Mouse (Mus musculus) heart, embryonic 16.5 days (tissue): ENCODE data around the gene Mcm9. TPM values are rescaled to one million over a fixed set of nuclear protein-coding genes. Genes with fewer than 3 reads are reported as not detected.
A peak's percentile ranks its signal among the peaks of the same experiment; 100 is the strongest.

Experiments
- ATAC-seq: fragments of 200-750 bp; cut with Nextera tagmentation; replicated peaks from 2 replicates; pipeline ENCODE4 v1.8.0; 2017; ENCODE audit warnings: moderate number of reproducible peaks; ENCODE audit not compliant: insufficient read depth, low FRiP score; ENCODE audit errors: extremely low read depth
- H3K27ac ChIP-seq: fragments of 300-500 bp; sonication (generic); 2 replicates; pipeline ENCODE4 v1.5.1; 2014; ENCODE audit warnings: mild to moderate bottlenecking, low read length, control low read depth, moderate library complexity
- H3K27me3 ChIP-seq: fragments of 300-500 bp; sonication (generic); 2 replicates; pipeline ENCODE4 v1.6.1; 2014; ENCODE audit warnings: low read length, mixed read lengths; ENCODE audit not compliant: control insufficient read depth, insufficient read depth
- H3K36me3 ChIP-seq: fragments of 300-500 bp; sonication (generic); 2 replicates; pipeline ENCODE4 v1.6.1; 2014; ENCODE audit not compliant: control insufficient read depth, insufficient read depth
- H3K4me1 ChIP-seq: fragments of 300-500 bp; sonication (generic); 2 replicates; pipeline ENCODE4 v1.6.1; 2014; ENCODE audit warnings: low read length, mixed read lengths; ENCODE audit not compliant: control insufficient read depth, insufficient read depth
- H3K4me2 ChIP-seq: fragments of 300-500 bp; sonication (generic); 2 replicates; pipeline ENCODE4 v1.6.1; 2014; ENCODE audit warnings: low read depth, mild to moderate bottlenecking, control low read depth, low read length
- H3K4me3 ChIP-seq: fragments of 300-500 bp; sonication (generic); 2 replicates; pipeline ENCODE4 v1.5.1; 2014; ENCODE audit warnings: mild to moderate bottlenecking, control low read depth, low read length
- H3K9ac ChIP-seq: fragments of 300-500 bp; sonication (generic); 2 replicates; pipeline ENCODE4 v1.6.1; 2014; ENCODE audit warnings: low read length, control low read depth
- H3K9me3 ChIP-seq: fragments of 300-500 bp; sonication (generic); replicated peaks from 2 replicates; pipeline ENCODE4 v1.6.1; 2016; ENCODE audit warnings: low read length; ENCODE audit not compliant: control insufficient read depth
- WGBS: fragments of 180-500 bp; shearing (Covaris S2); extraction: QIAGEN DNeasy Blood & Tissue Kit; methylation state at CpG from one replicate; pipeline ENCODE4 v1.1.7; 2014; 5-methylcytosine and 5-hydroxymethylcytosine counted together
- polyA plus RNA-seq: library from polyadenylated mRNA; unstranded; fragments of >200 nt; fragmentation: Nextera tagmentation; extraction: Ambion mirVana; gene quantifications from 2 replicates; pipeline ENCODE4 v1.2.1, GENCODE M21; 2015

Mcm9 gene
- polyA plus RNA-seq, 1 experiment from 2014 or later, result 8.7 TPM

- no peak for ATAC-seq
Measured at GRCm38 (mm10) chr10:53615850-53616616, 14.2 kb downstream of the Mcm9 start.

GRCm38 (mm10) chr10:53613955-53614354, 16.3 kb downstream of the Mcm9 start:
- ATAC-seq, result no peak
- WGBS, result 56% methylated on average over 1 of the region's 1 CpGs
- H3K4me2 ChIP-seq, result no peak overlapping the region
- peaks cover 31% of the 10 kb centered on the region for H3K36me3 ChIP-seq
- no peak overlapping the region for H3K4me3 ChIP-seq
- no peaks in the 10 kb centered on the region for H3K27me3 ChIP-seq
- no peaks in the 10 kb centered on the region for H3K9me3 ChIP-seq
- no peak overlapping the region for H3K9ac ChIP-seq
- no peaks in the 10 kb centered on the region for H3K4me1 ChIP-seq
- no peak overlapping the region for H3K27ac ChIP-seq

More at GRCm38 (mm10) chr10:53615850-53616616, 14.2 kb downstream of the Mcm9 start:
- H3K4me2 ChIP-seq, result no peak overlapping the region
- no peaks in the 10 kb centered on the region for H3K9me3 ChIP-seq
- H3K4me1 ChIP-seq, result no peaks in the 10 kb centered on the region
- no peaks in the 10 kb centered on the region for H3K27me3 ChIP-seq
- 61% methylated on average over 8 of the region's 8 CpGs for WGBS
- H3K9ac ChIP-seq, result no peak overlapping the region
- H3K27ac ChIP-seq, result no peak overlapping the region
- H3K36me3 ChIP-seq, result peaks cover 28% of the 10 kb centered on the region
- H3K4me3 ChIP-seq, result no peak overlapping the region

GRCm38 (mm10) chr10:53612172-53612571, 18.1 kb downstream of the Mcm9 start:
- Histone ChIP-seq H3K4me1 (no peaks in the 10 kb centered on the region), H3K4me2 (no peak overlapping the region), H3K9ac (no peak overlapping the region), H3K27ac (no peak overlapping the region), H3K4me3 (no peak overlapping the region), H3K9me3 (no peaks in the 10 kb centered on the region), H3K27me3 (no peaks in the 10 kb centered on the region), H3K36me3 (peaks cover 35% of the 10 kb centered on the region)
- ATAC-seq, result no peak
- 69% methylated on average over 1 of the region's 1 CpGs for WGBS

GRCm38 (mm10) chr10:53608274-53608673, 22.0 kb downstream of the Mcm9 start:
- WGBS, result 79% methylated on average over 2 of the region's 2 CpGs
- H3K4me2 ChIP-seq, result no peak overlapping the region
- H3K9ac ChIP-seq, result no peak overlapping the region
- no peak for ATAC-seq
- no peak overlapping the region for H3K27ac ChIP-seq
- H3K9me3 ChIP-seq, result no peaks in the 10 kb centered on the region
- peaks cover 30% of the 10 kb centered on the region for H3K36me3 ChIP-seq
- H3K4me3 ChIP-seq, result no peak overlapping the region
- no peaks in the 10 kb centered on the region for H3K4me1 ChIP-seq
- H3K27me3 ChIP-seq, result no peaks in the 10 kb centered on the region

- Histone ChIP-seq H3K9ac (no peak overlapping the region), H3K36me3 (peaks cover 28% of the 10 kb centered on the region), H3K4me2 (no peak overlapping the region), H3K9me3 (no peaks in the 10 kb centered on the region), H3K27me3 (no peaks in the 10 kb centered on the region), H3K4me1 (0 out of 2 replicates have a peak, but pooled peaks cover 2% of the 10 kb centered on the region), H3K27ac (no peak overlapping the region), H3K4me3 (no peak overlapping the region)
- 57% methylated on average over 2 of the region's 2 CpGs for WGBS
- no peak for ATAC-seq
Measured at GRCm38 (mm10) chr10:53605328-53605727, 24.9 kb downstream of the Mcm9 start.

- no peak overlapping the region for H3K9ac ChIP-seq
- 61% methylated on average over 5 of the region's 5 CpGs for WGBS
Measured at GRCm38 (mm10) chr10:53598821-53599220, 31.4 kb downstream of the Mcm9 start.

GRCm38 (mm10) chr10:53597121-53597881, 32.9 kb downstream of the Mcm9 start:
- under 1% methylated on average over 95 of the region's 99 CpGs for WGBS

More at GRCm38 (mm10) chr10:53598821-53599220, 31.4 kb downstream of the Mcm9 start:
- Histone ChIP-seq H3K27me3 (no peaks in the 10 kb centered on the region), H3K4me3 (no peak overlapping the region; the same call in 1 of the 2 replicates), H3K36me3 (peaks cover 7% of the 10 kb centered on the region), H3K4me2 (peak overlapping the region; percentile 41), H3K4me1 (peaks cover 18% of the 10 kb centered on the region), H3K27ac (no peak overlapping the region), H3K9me3 (no peaks in the 10 kb centered on the region)
- ATAC-seq, result no peak

GRCm38 (mm10) chr10:53596677-53597120, 33.5 kb downstream of the Mcm9 start, which contains the start of gene Asf1a:
TSS of gene Asf1a (plus strand) at chr10:53596757.
- ATAC-seq, result peak; percentile 99
- peaks cover 18% of the 10 kb centered on the region for H3K4me1 ChIP-seq
- H3K4me3 ChIP-seq, result peak within 1 kb of the TSS; percentile 94
- no peaks in the 10 kb centered on the region for H3K27me3 ChIP-seq
- under 1% methylated on average over 42 of the region's 52 CpGs for WGBS
- H3K9ac ChIP-seq, result peak within 1 kb of the TSS; percentile 97
- peak within 1 kb of the TSS; percentile 91 for H3K4me2 ChIP-seq
- peak within 1 kb of the TSS; percentile 96 for H3K27ac ChIP-seq
- no peaks in the 10 kb centered on the region for H3K9me3 ChIP-seq
- H3K36me3 ChIP-seq, result no peaks in the 10 kb centered on the region

More at GRCm38 (mm10) chr10:53597121-53597881, 32.9 kb downstream of the Mcm9 start:
- H3K4me2 ChIP-seq, result peak overlapping the region; percentile 74
- ATAC-seq, result peak; percentile 25
- no peaks in the 10 kb centered on the region for H3K9me3 ChIP-seq
- H3K36me3 ChIP-seq, result no peaks in the 10 kb centered on the region
- peak overlapping the region; percentile 94 for H3K4me3 ChIP-seq
- H3K27ac ChIP-seq, result peak overlapping the region; percentile 93
- H3K9ac ChIP-seq, result peak overlapping the region; percentile 97
- no peaks in the 10 kb centered on the region for H3K27me3 ChIP-seq
- peaks cover 18% of the 10 kb centered on the region for H3K4me1 ChIP-seq
